Mouse (Mus musculus): ENCODE results near the gene Srsf2.

DNA sequence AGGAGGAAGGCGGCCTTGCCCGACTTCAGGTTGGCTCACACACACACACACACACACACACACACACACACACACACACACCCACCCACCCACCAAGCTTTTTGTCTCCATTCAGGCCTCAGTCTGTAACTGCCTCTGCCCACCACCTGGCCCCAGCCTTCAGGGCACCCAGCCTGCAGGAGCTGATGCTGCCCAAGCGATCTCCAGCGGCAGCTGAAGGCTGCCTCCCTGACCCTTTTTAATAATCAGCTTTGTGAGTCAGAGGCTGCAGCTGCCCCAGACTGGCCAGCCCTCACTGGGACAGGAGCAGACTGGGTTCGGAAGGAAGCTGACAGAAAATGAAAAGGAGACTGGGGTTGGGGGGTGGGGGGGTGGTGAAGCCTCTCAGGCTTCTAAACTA lies 27.7 kb downstream of the Srsf2 start:
- TF ChIP-seq MAFK (IDR thresholded peaks at IDR 0.05; ENCODE audit: insufficient read depth, low read depth, low read length) (no peak), CHD2 (IDR thresholded peaks at IDR 0.05; ENCODE audit: low read depth, low read length) (no peak), HCFC1 (IDR thresholded peaks at IDR 0.05; ENCODE audit: borderline replicate concordance, insufficient read depth, low read length) (no peak)

Measured in ES-E14 (cell line).